Mouse (Mus musculus) cerebellum, postnatal 4 days (tissue): ENCODE results near the gene Lingo1.

Source experiments
- DNase-seq, 2 experiments: peaks; one replicate each; pipeline ENCODE4 v3.0.0; 2022; ENCODE audit warnings: low spot score in 2 of 2, mixed read lengths in 1 of 2

Lingo1 gene

DNA sequence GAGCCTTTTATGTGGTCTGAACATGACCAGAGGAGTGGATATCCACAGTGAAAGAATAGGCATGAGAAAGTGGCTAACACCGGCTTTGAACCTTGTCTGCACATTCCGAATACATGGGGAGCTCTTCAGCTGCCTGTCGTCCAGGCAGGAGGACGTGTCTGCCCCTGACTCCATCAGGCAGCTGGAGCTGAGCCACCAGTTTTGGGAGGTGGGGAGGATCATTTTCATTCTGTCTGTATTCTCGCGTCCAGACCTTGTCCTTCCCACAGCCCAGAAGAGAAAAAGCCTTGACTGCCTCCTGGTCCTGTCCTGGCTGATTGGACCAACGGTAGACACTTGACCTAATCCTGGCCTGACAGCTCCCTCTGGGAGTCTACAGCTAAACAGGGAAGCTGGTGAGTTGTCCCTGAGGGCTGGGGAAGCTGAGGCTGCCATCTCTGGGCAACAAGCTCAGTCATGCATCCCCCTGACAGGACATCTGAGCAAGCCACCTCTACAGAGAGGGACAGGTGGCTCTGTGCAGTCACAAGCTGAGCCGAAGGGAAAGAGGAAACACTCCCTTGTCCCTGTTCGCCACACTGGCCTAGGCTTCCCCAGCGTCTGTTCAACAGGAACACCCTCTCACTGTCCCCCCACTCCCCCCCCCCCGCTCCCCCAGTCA lies 187.4 kb downstream of the Lingo1 start:
- DNase-seq = no peak

DNA sequence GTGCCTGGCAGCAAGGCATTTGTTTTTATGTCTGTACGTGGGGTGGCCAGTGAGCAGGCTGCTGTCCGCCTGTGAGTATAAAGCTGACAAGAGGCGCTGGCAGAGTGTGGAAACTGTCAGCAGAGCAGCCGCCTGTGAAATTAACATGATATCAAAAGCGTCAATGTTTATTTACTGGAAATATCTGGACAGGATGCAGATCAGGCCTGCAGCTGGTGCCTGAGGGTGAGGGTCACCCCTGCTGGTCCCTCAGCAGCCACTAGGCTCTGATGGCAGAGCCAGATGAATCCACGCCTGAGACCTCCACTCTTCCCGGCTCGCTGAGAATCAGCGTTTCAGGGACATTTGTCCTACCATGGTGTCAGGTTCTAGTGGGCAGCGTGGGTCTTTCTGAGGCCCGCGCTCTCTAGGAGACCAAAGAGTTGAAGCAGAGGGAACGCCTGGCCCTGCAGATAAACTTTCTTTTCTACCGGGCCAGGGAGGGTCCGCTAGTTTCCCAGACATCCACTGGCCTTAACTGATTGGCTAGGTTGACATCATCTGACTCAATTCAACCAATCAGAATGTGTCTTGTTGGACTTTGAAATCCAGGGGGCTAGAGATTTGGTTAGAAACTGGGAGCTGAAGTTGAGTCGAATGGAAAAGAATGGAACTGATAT lies 190.1 kb downstream of the Lingo1 start:
- no peak for DNase-seq

DNA sequence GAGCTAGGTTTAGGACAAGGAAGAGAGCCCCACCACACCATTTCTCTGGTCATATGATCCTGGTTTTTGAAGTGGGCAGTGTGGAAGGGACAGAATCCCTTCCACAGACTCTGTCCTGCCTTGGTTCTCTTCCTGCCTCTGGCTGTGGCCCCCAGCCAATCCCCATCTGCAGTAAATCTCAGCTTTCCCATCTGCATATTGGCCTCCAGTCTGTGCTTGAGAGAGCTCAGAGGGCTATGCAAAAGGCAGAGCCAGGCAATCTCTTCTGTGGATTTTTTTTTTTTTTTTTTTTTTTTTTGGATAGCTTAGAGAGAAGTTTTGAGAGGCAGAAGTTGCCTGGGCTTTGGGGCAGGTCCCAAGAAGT lies 190.8 kb downstream of the Lingo1 start:
- DNase-seq = no peak

DNA sequence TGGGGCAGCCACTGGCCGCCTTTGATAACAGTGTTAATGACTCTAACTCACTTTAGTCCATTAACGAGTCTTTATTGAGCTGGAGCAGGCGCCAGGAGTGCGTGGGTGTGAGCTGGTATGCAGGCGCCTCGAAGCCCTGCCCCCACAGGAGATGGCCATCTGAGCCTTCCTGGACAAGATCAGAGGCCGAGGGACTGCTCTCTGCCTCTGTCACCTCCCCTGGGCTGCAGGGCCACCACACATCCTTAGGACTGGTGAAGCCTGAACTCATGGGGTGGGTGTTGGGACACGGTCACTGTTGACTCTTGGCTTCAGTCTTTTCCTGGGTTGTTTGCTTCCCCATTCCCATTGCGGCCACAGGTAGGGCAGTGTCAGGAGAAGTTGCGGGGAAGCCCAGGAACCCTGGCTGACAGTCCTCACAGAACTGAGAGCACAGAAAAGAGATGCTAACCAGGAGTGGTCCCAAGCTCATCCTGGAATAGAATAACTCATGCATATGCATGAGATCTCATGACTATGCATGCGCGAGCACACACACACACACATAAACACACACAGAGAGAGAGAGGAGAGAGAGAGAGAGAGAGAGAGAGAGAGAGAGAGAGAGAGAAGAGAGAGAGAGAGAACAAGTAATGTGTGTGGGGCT lies 191.3 kb downstream of the Lingo1 start:
- no peak for DNase-seq

DNA sequence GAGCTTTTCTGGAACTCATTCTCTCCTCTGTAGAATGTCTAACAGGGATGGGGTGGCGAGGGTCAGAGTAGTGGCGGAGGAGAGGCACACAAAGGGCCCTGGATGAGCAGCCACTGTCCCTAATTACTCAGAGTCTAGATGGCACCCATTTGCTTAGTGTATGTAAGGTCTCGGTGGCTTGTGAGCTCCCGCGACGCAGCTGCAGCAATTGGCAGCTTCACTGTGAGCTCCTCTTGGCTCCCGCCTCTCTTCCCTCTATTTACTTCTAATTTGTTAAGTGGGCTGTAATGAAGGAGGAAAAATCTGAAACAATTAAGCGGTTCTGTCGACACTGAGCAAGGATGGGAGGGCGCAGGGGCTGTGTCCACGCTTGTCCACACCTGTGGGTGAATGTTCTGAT lies 195.6 kb downstream of the Lingo1 start:
- no peak for DNase-seq

DNA sequence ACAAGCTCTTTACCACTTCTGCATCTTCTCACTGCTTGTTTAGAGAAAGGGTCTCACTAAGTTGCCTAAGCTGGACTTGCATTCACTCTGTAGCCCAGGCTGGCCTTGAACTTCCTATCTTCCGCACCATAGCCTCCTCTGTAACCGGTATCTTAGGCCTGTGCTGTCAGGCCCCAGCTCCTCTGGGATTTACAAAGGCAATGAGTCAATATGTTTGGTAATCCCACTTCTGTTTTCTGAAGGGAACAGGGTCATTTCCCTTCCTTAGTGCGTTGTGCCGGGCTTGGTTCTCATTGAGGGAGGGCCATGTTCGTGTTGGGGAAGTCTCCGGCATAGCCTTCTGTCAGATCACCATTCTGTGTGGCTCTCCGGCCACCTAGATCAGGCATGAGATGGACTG lies 203.6 kb downstream of the Lingo1 start:
- DNase-seq = no peak

DNA sequence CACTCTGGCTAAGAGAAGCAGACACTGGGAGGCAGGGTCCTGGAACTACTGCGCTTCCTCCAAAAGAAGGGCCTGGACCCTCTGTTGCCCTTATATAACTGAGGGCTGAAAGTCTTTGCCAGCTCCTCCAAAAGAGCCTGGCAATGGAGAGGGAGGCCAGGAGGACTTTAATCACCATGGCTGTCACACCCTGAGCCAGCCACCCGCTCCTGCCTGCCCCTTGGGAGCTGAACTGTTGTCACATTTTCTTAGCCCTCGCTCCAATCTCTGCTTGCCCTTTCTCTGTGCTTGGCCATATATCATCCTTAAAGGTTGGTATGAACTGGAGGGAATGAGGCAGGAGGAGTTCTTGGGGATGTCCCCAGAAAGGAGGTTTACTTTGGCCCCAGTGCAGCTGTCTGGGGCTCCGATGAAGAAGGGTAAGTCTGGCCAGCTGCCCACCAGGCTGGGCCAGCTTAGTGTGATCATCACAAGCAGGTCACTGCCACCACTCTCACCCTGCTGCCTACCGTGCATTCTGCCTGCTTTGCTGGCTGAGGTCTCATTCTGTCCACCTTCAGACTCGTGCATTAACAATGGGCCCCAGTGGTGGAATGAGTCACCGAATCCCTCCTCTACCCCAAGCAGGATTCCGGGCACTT lies 204.9 kb downstream of the Lingo1 start:
- no peak for DNase-seq

DNA sequence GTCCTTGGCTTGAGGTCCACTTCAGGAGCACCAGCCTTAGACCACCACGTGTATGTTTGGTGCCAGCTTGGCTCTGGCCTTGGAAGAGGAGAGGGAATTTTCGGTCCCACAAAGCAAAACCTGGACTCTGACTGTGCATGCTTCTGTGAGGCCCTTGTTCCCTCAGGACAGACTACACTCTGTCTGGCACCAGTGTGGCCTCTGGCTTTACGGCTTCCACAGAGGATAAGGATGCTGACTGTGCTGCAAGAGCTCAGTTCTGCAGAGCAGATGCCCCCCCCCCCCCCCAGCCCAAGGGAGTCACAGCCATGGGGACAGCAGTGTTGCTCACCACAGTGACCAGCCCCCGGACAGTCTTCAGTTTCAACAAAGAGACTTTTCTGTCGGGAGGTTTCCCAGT lies 206.5 kb downstream of the Lingo1 start:
- DNase-seq = no peak

DNA sequence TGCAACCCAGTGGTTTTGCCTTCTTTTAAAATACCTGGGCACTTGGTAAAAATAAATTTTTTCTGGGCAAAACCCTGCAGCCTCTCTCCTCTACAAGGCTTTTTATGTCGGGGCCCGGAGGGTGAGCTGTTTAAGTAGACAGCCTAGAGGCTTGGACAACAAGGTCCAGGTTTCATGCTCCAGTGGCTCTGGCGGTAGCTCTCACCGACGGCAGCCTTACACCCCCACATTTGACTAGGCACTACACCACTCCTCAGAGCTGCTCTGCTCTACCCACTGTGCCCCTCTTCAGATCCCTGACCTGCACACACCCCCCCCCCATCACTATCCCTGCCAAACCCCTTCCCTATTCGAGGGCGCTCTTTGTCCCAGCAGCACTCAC lies 212.2 kb downstream of the Lingo1 start:
- DNase-seq = no peak

DNA sequence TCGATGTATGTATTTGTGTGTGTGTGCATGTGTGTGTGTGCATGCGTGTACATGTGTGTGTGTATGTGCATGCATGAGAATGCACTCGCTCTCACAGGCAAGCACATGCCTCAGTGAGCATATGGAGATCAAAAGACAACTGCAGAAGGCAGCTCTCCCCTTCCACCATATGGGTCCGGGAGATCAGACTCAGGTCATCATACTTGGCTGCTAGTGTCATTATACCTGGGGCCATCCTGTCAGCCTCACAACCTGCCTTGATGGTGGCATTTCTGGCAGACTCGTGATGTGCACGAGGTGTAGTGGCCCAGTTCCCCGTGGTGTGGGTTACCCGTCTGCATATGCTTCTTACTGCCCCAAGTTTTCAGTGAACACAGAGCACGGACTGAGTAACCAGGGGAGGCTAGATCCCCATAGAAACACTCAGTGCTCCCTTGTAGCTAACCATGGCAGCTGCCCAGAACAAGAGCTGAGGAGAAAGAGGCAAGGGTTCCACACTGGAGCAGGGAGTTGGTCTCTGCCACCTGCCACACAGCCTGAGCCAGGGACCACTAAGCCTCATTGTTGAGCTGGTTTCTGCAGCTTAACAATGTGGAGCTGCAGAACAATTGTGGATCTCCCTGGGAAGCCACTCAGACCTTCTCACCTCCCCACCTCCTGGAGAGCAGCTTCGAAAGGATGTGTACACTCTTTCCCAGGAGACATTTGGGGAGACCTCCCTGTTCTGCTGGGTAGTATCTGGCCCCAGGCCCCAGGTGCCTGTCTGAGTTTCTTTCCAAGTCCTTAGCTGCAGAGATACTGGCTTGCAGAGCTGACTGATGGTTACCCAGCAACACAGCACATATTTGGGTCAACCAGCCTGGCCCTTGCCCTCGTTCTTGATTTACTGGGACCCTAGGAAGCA lies 212.9 kb downstream of the Lingo1 start:
- peak in 1 of 2 experiments; percentile 50 for DNase-seq

DNA sequence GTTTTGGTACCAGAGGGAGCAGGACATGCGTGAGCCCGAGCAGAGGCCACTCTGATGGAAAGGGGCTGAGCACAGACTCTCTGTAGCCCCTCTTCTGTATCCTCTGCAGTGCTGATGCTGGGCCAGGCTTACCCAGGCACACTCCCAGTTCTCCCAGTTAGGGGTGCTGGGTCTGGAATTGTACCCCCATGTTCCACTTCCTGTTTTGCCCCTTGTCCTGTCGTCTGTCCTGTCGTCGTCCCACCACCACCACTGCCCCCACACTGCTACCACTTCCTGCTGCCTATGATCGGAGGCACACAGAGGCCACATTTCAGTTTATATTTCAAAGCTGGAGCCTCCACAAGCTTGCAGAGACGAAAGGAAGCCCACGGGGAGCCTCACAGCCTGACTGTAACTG lies 213.6 kb downstream of the Lingo1 start:
- no peak for DNase-seq

DNA sequence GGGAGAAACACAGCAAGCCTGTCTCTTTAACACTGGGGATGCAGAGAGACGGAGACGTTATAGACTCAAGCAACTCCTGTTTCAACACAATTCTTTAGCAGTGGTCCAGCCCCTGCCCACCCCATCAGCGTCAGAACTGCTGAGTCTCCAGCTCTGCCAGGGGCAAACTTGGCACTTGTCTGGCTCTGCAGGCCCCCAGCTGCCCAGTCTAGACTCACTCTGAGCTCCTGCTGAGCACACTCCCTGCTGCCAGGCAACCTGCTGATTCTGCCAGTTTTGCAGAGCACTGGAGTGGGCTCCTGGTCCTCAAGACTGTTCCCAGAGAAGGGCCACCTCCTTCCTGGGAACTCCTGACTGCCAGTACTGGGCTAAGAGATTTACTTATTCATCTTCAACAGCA lies 214.6 kb downstream of the Lingo1 start:
- peak in 1 of 2 experiments; percentile 43 for DNase-seq

DNA sequence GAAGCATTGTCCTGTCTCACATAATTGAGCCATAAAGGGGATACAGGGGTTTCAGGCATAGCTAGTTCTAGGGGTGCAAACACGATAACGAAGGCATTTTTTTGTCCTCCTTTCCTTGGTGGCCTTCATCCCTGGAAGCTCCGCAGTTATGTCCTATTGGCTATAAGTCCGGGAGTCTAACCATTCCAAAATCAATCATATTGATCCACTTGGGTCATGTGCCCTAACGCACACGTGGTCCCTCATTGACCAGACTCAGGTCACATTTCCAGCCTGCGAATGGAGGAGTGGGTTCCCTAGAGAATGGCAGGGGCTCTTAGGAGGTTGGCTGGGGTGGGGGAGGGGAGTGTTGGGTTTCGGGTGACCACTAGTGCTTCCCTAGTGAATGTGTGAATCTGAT lies 215.3 kb downstream of the Lingo1 start:
- DNase-seq = no peak

DNA sequence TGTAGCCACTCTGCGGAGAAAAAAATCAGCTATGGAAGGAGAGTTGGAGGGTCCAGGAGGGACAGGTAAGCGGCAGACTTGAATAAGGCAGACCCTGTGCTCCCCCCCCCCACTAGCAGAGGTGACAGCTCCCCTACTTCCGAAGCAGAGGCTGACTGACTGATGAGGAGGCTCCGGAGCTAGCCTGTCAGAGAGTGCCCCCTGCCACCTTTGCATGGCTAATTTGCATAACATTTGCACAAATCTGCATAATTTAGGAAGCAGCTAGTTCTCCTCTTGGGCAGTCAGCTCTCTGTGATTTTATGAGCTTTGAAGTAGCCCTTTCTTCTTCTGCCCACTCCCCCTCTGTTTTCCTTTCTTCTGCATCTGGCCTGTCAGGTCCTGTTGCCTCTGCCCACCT lies 216.2 kb downstream of the Lingo1 start:
- no peak for DNase-seq

DNA sequence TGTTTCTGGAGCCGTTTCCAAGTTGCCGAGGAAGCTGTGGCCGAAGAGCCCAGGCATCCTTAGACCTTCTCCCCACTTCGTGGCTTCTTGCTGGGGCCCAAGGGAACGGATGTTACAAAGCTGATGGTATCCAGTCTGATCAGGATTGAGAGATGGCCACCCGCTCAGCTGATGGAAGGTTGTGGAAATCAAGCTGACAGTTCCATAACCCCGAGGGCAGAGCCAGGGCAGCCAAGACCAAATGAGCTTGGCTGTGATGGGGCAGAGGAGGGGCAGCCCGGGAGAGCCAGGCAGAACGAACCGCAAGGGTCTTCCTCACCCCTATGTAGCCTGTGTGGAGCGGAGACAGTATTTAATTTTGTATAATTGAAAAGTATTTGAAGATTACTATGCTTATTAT lies 218.9 kb downstream of the Lingo1 start:
- DNase-seq = peak in 1 of 2 experiments; percentile 30

DNA sequence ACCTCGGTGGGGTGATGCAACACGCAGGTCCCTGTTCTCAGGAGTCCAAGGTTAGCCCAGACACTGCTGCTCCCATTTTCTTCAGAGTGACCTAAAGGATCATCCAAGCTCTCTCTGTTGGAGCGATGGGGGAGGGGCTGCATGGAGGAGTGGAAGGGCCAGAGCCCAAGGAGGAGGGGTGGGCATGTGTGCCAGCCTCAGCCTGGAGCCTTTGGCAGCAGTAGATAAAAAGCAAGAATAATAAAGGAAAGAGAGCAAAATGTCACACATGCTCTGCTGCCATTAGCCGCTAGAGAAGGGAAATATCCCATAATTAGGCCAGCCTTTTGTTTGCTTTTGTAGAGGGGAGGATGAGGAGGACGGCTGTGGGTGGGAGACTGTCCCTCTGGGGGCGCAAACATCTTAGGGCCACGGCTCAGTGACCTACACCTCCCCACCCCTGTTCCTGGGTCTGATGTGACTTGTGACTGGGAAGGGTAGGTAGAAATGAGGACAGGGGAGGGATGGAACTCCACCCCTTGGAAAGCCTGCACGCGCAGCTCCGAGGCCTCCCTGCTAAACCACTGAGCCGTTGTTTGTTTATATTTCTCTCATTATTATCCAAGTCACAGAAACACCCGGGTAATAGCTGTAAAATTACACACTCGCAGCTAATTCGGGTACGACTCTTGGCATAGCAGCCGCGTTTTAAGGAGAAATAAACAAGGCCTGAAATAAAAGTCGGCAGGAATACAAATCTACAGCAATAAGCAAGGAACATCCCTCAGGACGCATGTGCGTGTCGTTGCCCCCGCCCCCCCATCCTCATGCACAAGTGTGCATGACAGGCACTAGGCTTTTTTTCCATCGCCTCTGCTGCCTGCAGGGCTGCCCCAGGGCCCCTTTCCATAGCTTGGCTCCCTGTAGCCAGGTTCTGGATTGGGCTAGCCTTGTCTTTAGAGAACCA lies 223.5 kb downstream of the Lingo1 start:
- peak in 1 of 2 experiments; percentile 57 for DNase-seq
